Mouse (Mus musculus) erythroid progenitor cell, adult 5-6 weeks (primary cell): ENCODE data around the gene Wdr44. TPM values are rescaled to one million over a fixed set of nuclear protein-coding genes. Genes with fewer than 3 reads are reported as not detected.
"Not testable (repeated sequence)": the region's sequence is repeated elsewhere in the genome, so short reads cannot be mapped to it uniquely, and the experiment has no call there.

Experiments
- ATAC-seq: replicated peaks from 2 replicates; pipeline ENCODE4 v1.8.0; 2016; ENCODE audit warnings: moderate number of reproducible peaks, mild to moderate bottlenecking, moderate TSS enrichment, inconsistent platforms; ENCODE audit not compliant: poor library complexity, low FRiP score, severe bottlenecking
- total RNA-seq, 2 experiments: library from RNA; stranded (forward) in 1 of 2; stranded (reverse) in 1 of 2; fragments of 150-400 nt in 1 of 2; fragments of 186-747, 209-891 nt in 1 of 2; gene quantifications; 2 replicates each; pipeline versions ENCODE4 v1.2.3 to v1.2.4; 2015 to 2017; ENCODE audit warnings: low replicate concordance in 2 of 2

The Wdr44 gene
- total RNA-seq, 2 experiments from 2014 or later, result 74.8 to 97.3 TPM

DNA sequence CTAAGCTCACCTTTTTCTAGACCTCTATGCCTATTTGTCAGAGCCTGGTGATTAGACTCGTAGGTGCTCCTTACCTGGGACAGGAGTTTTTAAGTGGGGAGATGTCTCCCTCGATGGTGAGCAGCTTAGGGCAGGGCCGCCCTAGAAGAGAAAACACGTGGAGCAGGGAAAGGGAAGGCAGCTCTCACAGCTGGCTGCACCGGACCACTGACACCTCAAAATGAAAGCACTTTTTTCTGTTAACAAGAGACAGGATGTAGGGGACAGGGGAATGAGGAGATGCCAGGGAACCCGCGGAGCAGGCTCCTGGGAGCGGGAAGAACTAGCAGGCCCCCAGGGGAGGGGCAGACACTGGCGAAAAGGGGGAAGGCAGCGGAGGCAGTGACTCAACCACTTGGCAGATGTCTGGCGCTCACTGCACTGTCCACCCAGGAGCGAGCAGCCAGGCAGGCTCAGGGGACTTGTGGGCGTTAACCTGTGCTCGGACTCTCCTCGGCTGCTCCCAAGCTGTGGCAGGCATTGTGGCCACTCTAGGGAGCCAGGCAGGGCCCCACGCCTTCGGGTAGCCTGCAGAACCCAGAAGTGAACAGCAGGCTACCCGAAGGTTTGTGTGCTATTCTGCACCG, 130.7 kb downstream of the Wdr44 start:
- ATAC-seq, result no peak

DNA sequence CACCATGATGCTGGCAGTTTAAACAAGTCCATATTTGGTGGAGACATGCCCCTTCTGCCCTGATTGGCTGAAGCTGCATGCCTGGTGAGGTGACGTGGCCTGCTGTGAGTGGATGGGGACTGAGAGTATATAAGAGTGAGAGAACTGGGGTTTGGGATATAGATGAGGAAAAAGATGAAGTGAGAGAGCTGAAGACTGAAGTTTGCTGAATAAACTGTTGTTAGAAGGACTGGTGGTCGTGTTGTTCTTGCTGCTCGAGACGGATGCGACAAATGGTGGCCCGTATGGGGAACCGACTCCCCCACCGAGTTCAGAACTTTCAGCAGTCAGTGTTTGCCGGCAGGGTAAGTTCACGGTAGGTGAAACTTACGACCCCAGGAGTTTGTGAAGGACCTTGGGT, 140.9 kb downstream of the Wdr44 start:
- not testable (repeated sequence) for ATAC-seq

DNA sequence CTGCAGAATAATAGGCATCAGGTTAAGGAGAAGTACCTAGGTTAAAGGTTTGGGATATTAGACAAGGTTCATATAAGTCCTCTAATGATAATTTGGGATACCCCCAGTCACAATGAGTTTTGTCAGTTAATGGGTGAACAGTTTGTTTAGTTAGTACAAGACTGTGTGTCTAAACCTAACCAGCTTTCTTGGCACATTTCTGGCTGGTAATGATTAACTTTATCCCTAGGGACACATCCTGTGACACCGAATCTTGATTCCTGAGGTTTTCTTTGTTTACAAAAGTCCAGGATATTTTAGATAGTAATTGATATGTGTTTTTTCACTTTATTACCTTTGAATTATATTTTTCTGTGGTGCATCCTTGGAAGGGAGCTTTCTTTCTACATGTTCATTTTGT, 148.1 kb downstream of the Wdr44 start:
- ATAC-seq, result no peak

Other genes starting within 250 kb of the Wdr44 start
- gene Gm4907, start 189.5 kb downstream of the Wdr44 start, total RNA-seq (2015; ENCODE audit: low replicate concordance), result not detected in 2 replicates
- gene Gm4907, start 189.5 kb downstream of the Wdr44 start, total RNA-seq (2017; ENCODE audit: low replicate concordance), result 0.90 TPM in 1 of 2 replicates, not detected in the other